25 mouse cellular contexts compared by ENCODE assay signal in the genomic region with DNA sequence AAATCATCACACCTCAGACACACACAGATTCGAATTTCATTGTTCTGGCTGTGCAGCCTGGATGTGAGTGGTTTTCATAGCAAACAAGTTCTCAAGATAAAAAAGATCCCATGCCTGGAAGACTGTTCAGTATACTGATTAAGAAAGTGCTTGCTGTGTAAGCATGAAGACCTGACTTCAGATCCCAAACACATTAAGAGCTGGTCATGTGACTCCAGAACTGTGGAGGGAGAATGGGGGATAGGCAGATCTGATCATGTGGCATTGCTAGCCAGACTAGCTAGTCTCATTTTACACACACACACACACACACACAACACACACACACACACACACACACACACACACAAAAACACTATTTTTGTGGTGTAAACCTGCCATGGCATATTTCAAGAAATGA.
"Had no signal": no experiment of that assay in that cellular context is flagged by ENCODE, and none has a peak within 500 bp of the region (broad histone marks: within the 10 kb centered on the region; RNA-seq: fewer than 3 reads in every experiment).

No protein-coding gene starts in this region.

- H3K27me3 ChIP-seq: embryonic facial prominence, embryonic 12.5 days; embryonic facial prominence, embryonic 13.5 days; embryonic facial prominence, embryonic 15.5 days; forebrain, embryonic 12.5 days; forebrain, embryonic 13.5 days; forebrain, embryonic 15.5 days had no signal

- H3K36me3 ChIP-seq: embryonic facial prominence, embryonic 10.5 days; embryonic facial prominence, embryonic 12.5 days; embryonic facial prominence, embryonic 13.5 days; embryonic facial prominence, embryonic 15.5 days; forebrain, embryonic 10.5 days; forebrain, embryonic 12.5 days; forebrain, embryonic 15.5 days had no signal

- H3K4me2 ChIP-seq: embryonic facial prominence, embryonic 12.5 days; embryonic facial prominence, embryonic 13.5 days; embryonic facial prominence, embryonic 15.5 days; forebrain, embryonic 12.5 days; forebrain, embryonic 13.5 days; forebrain, embryonic 15.5 days had no signal

- DNase-seq: cerebellum, adult 9-10 months; cerebellum, adult 9-11 months; cerebellum, postnatal 10 days; cerebellum, postnatal 14 days; cerebellum, postnatal 25 days; cerebellum, postnatal 36 days; embryo, embryonic 11 days; forebrain, postnatal 0 days; gastrocnemius, adult 2 months; gastrocnemius, postnatal 10 days; gastrocnemius, postnatal 14 days; gastrocnemius, postnatal 25 days; gastrocnemius, postnatal 36 days; heart, adult 11 months; heart, adult 18-20 months; heart, adult 2 months had no signal

- H3K4me3 ChIP-seq: embryonic facial prominence, embryonic 10.5 days; embryonic facial prominence, embryonic 12.5 days; embryonic facial prominence, embryonic 13.5 days; embryonic facial prominence, embryonic 15.5 days; erythroblast, embryonic 14.5 days; forebrain, embryonic 10.5 days; forebrain, embryonic 12.5 days; forebrain, embryonic 13.5 days; forebrain, embryonic 15.5 days; gastrocnemius, adult 2 months; heart, adult 2 months had no signal
